23 mouse cellular contexts compared by ENCODE assay signal in the genomic region with DNA sequence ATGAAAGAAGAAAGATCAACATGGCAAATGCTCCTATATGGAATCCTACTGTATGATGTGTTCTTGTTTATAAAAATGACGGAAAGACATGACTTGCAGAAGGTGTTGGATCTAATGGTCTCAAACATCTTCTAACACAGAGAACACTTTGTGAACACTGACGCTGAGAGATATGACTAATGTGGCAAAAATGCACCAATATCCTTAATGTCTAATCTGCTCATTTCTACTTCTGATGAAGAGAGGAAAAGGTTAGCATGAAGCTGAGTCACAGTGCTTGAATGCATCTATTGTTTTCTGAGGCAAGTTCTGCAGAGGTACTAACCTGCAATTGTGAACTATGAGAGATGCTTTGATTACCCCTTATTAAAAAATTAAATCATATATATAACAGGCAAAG.
"Had no signal": no experiment of that assay in that cellular context is flagged by ENCODE, and none has a peak within 500 bp of the region (broad histone marks: within the 10 kb centered on the region; RNA-seq: fewer than 3 reads in every experiment).

No protein-coding gene starts in this region.

- H3K27me3 ChIP-seq: heart, embryonic 12.5 days; hindbrain, embryonic 13.5 days; hindbrain, embryonic 15.5 days; kidney, embryonic 15.5 days; limb, embryonic 13.5 days; limb, embryonic 15.5 days; liver, embryonic 12.5 days had no signal

- DNase-seq: gastrocnemius, adult 2 months; gastrocnemius, postnatal 10 days; gastrocnemius, postnatal 25 days; heart, adult 18-20 months; heart, postnatal 10 days; heart, postnatal 4 days; kidney, adult 11 months; kidney, adult 2 months; kidney, adult 9 months; kidney, postnatal 14 days; kidney, postnatal 36 days; layer of hippocampus, adult 9-11 months; layer of hippocampus, postnatal 36 days; left cerebral cortex, postnatal 4 days had no signal

- ATAC-seq: hindbrain, postnatal 0 days; intestine, embryonic 16.5 days; liver, embryonic 12.5 days had no signal
